Mouse (Mus musculus) C2C12 (cell line): ENCODE data around the gene Prss23. TPM values are rescaled to one million over a fixed set of nuclear protein-coding genes. Genes with fewer than 3 reads are reported as not detected.

Source experiments
- H3K27me3 ChIP-seq: one replicate; pipeline ENCODE4 v1.6.1; 2011; ENCODE audit not compliant: control insufficient read depth, insufficient read depth, insufficient read length
- H3K36me3 ChIP-seq: one replicate; pipeline ENCODE4 v1.6.1; 2011; ENCODE audit not compliant: control insufficient read depth, insufficient read depth
- H3K4me3 ChIP-seq: one replicate; pipeline ENCODE4 v1.5.1; 2011; ENCODE audit warnings: mild to moderate bottlenecking, control low read depth; ENCODE audit not compliant: poor library complexity, insufficient read depth, severe bottlenecking
- H3K79me2 ChIP-seq: one replicate; pipeline ENCODE4 v1.6.1; 2011; ENCODE audit not compliant: control insufficient read depth, insufficient read depth
- H3K79me3 ChIP-seq: one replicate; pipeline ENCODE4 v1.6.1; 2011; ENCODE audit warnings: low read depth, control low read depth
- H3ac ChIP-seq: one replicate; pipeline ENCODE3; 2011; ENCODE audit warnings: low read depth; ENCODE audit not compliant: control insufficient read depth, insufficient read length
- CEBPB ChIP-seq: IDR thresholded peaks from one replicate; pipeline ENCODE4 v1.6.1; 2011; ENCODE audit warnings: low read depth, mild to moderate bottlenecking, control low read depth, moderate library complexity
- CTCF ChIP-seq: IDR thresholded peaks from one replicate; pipeline ENCODE4 v1.5.1; 2011; ENCODE audit not compliant: control insufficient read depth, insufficient read depth, insufficient read length
- FOSL1 ChIP-seq: IDR thresholded peaks from one replicate; pipeline ENCODE4 v1.8.0; 2011; ENCODE audit warnings: mild to moderate bottlenecking, low read length; ENCODE audit not compliant: poor library complexity, insufficient read depth, severe bottlenecking
- MAX ChIP-seq: IDR thresholded peaks from one replicate; pipeline ENCODE4 v1.6.1; 2011; ENCODE audit warnings: mild to moderate bottlenecking, control low read depth
- MYOD1 ChIP-seq: IDR thresholded peaks from one replicate; pipeline ENCODE4 v1.6.1; 2011; ENCODE audit warnings: low read depth; ENCODE audit not compliant: control insufficient read depth, insufficient read length
- MYOG ChIP-seq: IDR thresholded peaks from one replicate; pipeline ENCODE4 v1.6.1; 2011; ENCODE audit not compliant: control insufficient read depth, insufficient read length; ENCODE audit errors: extremely low read depth
- USF1 ChIP-seq: IDR thresholded peaks from one replicate; pipeline ENCODE4 v1.6.1; 2011; ENCODE audit warnings: low read depth, mild to moderate bottlenecking, control low read depth, moderate library complexity
- polyA plus RNA-seq: library from polyadenylated mRNA; unstranded; fragments of >200 nt; fragmentation: generic; extraction: Trizol; gene quantifications from one replicate; pipeline ENCODE4 v1.2.1, GENCODE M21; 2012; ENCODE audit warnings: missing spikeins

Gene Prss23
- polyA plus RNA-seq, 1 experiment, result 110 TPM

DNA sequence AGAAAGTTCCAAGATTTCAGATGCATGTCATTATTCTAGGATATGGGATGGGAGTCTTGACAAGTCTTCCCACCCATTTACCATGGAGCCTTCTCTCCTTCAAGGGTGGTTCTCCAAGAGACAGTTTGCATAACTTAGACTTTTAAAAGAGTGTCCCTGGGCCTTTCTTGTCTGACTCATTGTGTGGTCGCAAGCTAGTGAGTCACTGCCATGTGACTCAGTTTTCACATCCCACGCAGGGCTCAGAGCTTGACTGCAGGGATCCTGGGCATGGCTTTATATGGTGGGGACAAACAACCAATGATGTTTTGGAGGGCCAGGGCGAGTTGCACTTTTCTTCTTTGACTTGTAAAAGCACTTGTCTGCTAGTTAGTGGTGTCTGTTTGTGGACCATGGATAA is 34.0 kb upstream of the Prss23 start:
- no peaks in the 10 kb centered on the region for H3K79me3 ChIP-seq
- no peak overlapping the region for H3ac ChIP-seq
- no peaks in the 10 kb centered on the region for H3K36me3 ChIP-seq
- H3K27me3 ChIP-seq, result no peaks in the 10 kb centered on the region
- no peaks in the 10 kb centered on the region for H3K79me2 ChIP-seq
- TF ChIP-seq MYOG (no peak), FOSL1 (peak; percentile 98), CEBPB (peak; percentile 37), USF1 (peak; percentile 93), MAX (peak; percentile 80)
- H3K4me3 ChIP-seq, result no peak overlapping the region

DNA sequence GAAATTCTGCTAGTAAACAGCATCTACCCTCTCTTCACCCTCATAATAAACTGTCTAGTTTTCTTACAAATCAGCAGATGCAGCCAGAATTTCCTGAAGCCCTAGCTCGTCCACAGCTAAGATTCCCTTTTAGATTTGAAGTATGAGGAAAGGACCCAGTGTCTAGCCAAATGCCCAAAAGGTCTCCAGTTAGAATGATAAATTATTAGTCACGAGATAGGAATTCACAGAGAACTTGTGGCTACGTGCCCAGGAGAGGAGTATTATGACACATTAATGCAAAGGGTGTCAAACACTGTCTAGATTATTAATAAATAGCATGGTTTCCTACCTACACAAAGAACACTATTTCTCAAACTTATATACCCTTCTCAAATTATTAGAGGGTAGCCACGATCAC is 32.6 kb upstream of the Prss23 start:
- no peaks in the 10 kb centered on the region for H3K36me3 ChIP-seq
- H3K79me3 ChIP-seq, result no peaks in the 10 kb centered on the region
- H3K27me3 ChIP-seq, result no peaks in the 10 kb centered on the region
- TF ChIP-seq CEBPB (peak; percentile 36), FOSL1 (peak; percentile 65), MYOD1 (no peak), MAX (no peak), MYOG (no peak), USF1 (no peak), CTCF (no peak)
- H3K4me3 ChIP-seq, result no peak overlapping the region
- H3K79me2 ChIP-seq, result no peaks in the 10 kb centered on the region
- no peak overlapping the region for H3ac ChIP-seq

DNA sequence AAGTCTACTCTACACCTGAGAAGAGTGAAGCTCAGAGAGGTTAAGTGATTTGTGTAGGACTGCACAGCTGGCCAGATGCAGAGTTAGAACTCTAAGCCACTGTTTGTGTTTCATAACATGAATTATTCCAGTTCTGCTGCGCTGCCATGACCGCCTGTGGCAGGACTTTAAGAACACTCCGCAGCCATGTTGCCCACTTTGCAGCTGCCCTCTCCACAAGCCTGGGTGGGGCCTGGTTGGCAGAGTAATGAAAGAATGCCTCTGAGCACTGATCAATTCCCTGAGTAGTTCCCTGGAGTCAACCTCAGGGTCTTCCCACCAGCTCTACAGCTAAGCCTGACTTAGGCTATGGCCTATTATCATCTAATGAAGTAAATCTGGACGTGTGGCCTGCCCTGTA is 32.1 kb upstream of the Prss23 start:
- Histone ChIP-seq H3K79me2 (no peaks in the 10 kb centered on the region), H3K27me3 (no peaks in the 10 kb centered on the region), H3K4me3 (no peak overlapping the region), H3ac (no peak overlapping the region), H3K36me3 (no peaks in the 10 kb centered on the region), H3K79me3 (no peaks in the 10 kb centered on the region)
- TF ChIP-seq MYOG (no peak), USF1 (no peak), CEBPB (no peak), MAX (no peak), CTCF (no peak), MYOD1 (no peak), FOSL1 (no peak)

DNA sequence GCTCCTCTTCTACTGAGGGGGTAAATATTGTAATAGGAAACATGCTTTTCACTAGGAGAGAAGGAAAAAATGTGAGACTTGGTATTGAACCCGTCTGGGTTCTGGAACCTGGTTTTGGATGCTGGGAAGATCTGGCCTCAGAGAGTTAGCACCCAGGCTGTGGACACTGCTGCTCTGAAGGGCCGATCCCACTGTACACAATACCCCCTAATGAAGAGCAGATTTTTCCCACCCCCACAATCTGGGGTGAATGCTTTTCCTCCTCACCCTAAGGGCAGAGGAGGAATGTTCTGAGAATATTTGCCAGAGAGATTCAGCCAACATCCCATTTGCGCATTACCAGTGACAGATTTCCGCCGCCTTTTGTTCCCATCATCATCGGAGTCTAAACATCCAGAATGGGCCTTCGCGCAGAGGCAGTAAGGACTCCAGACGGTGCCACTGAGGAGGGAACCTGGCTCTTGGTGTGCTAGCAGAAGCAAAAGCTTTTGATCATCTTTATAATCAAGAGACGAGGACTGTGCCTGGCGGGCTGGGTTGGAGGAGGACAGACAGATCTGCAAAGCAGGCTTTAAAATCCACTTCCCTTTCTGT is 31.6 kb upstream of the Prss23 start:
- Histone ChIP-seq H3K79me2 (no peaks in the 10 kb centered on the region), H3K4me3 (no peak overlapping the region), H3K36me3 (no peaks in the 10 kb centered on the region), H3ac (no peak overlapping the region), H3K79me3 (no peaks in the 10 kb centered on the region), H3K27me3 (no peaks in the 10 kb centered on the region)
- no peak for TF ChIP-seq MYOG
- TF ChIP-seq CTCF, result no peak
- no peak for TF ChIP-seq MAX
- TF ChIP-seq CEBPB, result no peak
- no peak for TF ChIP-seq FOSL1
- TF ChIP-seq USF1, result no peak
- TF ChIP-seq MYOD1, result no peak

DNA sequence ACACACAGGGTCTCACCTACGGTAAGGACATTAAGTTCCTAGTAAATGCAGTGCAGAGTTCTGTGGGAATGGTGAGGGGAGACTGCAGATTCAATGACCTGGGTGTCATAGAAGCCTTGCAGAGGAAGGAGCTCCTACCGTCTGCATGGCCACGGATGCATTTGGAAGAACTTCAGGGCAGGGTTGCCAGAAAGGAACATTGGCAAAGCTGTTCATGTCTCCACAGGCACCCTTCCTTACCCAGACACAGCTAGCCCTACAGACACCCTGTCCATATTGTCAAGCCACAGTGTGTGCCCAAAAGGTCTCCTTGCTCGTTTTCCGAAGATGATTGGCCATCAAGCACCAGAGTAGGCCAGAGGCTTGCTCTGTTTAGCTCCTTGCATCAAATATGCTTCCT is 30.1 kb upstream of the Prss23 start:
- H3ac ChIP-seq, result no peak overlapping the region
- H3K79me2 ChIP-seq, result no peaks in the 10 kb centered on the region
- no peaks in the 10 kb centered on the region for H3K79me3 ChIP-seq
- TF ChIP-seq CTCF, result no peak
- no peak for TF ChIP-seq MAX
- no peak for TF ChIP-seq CEBPB
- TF ChIP-seq FOSL1, result no peak
- no peak for TF ChIP-seq MYOD1
- no peak for TF ChIP-seq USF1
- TF ChIP-seq MYOG, result no peak
- no peak overlapping the region for H3K4me3 ChIP-seq
- H3K27me3 ChIP-seq, result no peaks in the 10 kb centered on the region
- no peaks in the 10 kb centered on the region for H3K36me3 ChIP-seq

DNA sequence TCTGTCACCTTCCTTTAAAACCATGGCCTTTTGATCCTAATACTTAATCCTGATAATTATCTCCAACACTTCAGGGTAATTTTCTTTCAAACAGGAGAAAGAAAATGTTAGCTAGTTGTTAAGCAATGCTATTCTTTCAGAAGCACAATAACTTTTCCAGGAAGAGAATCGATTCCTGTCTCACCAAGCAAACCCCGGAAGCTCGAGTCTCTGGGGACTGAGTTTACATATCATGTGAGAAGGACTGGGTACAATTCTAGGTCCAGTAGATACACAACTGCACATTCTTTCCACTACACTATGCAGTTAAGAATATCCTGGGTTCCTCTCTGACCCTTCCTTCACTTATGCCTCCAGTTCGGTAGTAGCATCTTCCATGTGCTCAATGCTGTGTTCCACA is 29.7 kb upstream of the Prss23 start:
- no peaks in the 10 kb centered on the region for H3K79me2 ChIP-seq
- H3K36me3 ChIP-seq, result no peaks in the 10 kb centered on the region
- H3K4me3 ChIP-seq, result no peak overlapping the region
- TF ChIP-seq MYOG, result no peak
- TF ChIP-seq CTCF, result no peak
- TF ChIP-seq CEBPB, result no peak
- TF ChIP-seq USF1, result no peak
- TF ChIP-seq FOSL1, result no peak
- TF ChIP-seq MAX, result no peak
- TF ChIP-seq MYOD1, result no peak
- H3ac ChIP-seq, result no peak overlapping the region
- H3K79me3 ChIP-seq, result no peaks in the 10 kb centered on the region
- no peaks in the 10 kb centered on the region for H3K27me3 ChIP-seq
